Mouse (Mus musculus) G1E (cell line): Measurements from ENCODE around the gene Cxcr6.

Experiments
- CTCF ChIP-seq: IDR thresholded peaks from 2 replicates; pipeline ENCODE4 v1.5.1; 2012; ENCODE audit warnings: low read depth, low read length, inconsistent platforms, mixed read lengths
- GATA1 ChIP-seq: IDR thresholded peaks from 2 replicates; pipeline ENCODE4 v1.6.1; 2012; ENCODE audit warnings: borderline replicate concordance, low read length, inconsistent platforms, mixed read lengths
- POLR2AphosphoS5 ChIP-seq: IDR thresholded peaks from 2 replicates; pipeline ENCODE4 v1.6.1; 2012; ENCODE audit warnings: low read depth, low read length, inconsistent platforms; ENCODE audit not compliant: insufficient replicate concordance
- TAL1 ChIP-seq: conservative IDR thresholded peaks from 2 replicates; pipeline ENCODE4 v1.6.1; 2012; ENCODE audit warnings: low read depth, low read length, inconsistent platforms, mixed read lengths

DNA sequence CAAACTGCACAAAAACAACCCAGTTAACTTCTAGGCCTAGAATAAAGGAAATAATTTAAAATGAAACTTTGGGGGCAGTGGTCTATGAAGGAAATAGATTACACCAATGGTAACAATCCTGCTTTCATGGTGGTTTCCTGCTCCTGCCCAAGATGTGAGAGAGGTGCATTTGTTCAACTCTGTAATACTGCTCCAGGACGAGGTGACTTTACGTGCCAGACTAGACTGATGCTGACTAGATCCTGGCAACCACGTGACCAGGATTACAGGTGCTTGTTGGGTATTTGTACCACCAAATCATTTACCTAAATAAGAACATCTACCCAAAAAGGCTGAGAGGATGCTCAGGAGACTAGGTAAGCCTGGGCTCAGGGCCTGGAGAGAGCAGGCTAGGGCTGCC, 5.6 kb downstream of the Cxcr6 start:
- TF ChIP-seq GATA1, result no peak
- no peak for TF ChIP-seq CTCF
- no peak for TF ChIP-seq POLR2AphosphoS5
- TF ChIP-seq TAL1, result no peak
